Mouse (Mus musculus): ENCODE data around the gene Ero1lb. TPM values are rescaled to one million over a fixed set of nuclear protein-coding genes. Genes with fewer than 3 reads are reported as not detected.

Gene Ero1lb
- total and polyA plus RNA-seq, 3 experiments = 1.3 to 2.3 (median 2.2) TPM

DNA sequence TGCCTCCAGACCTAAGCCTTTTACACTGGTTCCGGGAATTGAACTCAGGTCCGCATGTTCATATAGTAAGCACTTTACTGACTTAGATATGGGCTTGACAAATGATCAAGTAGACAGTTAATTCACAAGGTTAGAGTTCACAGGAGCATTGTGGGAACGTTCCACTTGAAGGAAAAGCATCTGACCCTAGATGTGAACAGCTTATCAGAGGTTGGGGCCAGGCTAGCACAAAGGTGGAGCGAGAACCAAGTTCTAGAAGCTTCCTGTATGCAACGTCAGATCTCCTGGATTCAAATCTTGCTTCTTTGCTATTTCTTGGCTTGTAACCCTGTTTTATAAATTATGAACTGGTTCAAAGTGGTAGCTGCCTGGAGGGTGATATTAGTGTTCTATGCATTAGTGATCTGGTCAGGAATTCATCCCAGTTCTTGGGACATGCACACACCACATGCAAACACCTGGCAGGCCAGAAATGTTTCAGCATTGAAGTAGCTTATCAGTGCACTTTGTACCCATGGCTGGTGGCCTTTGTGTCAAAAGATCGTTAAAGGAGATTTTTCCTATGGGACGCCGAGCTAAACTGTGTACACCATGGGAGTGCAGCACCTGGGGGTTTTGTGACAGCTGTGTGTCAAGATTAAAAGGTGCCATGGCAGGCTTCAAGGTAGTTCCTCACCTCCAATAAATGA is 21.6 kb upstream of the Ero1lb start:
- Histone ChIP-seq H3K27ac (no peak overlapping the region), H3K4me1 (ENCODE audit: control insufficient read depth, insufficient read depth, low read length) (no peaks in the 10 kb centered on the region), H3K9ac (ENCODE audit: low read depth, low read length) (no peak overlapping the region), H3K27me3 (ENCODE audit: control insufficient read depth, insufficient read depth, low read length) (peaks cover 2% of the 10 kb centered on the region; the same call in 1 of the 2 replicates), H3K79me2 (replicated peaks; ENCODE audit: control insufficient read depth, insufficient read depth, low read length) (no peaks in the 10 kb centered on the region), H3K36me3 (ENCODE audit: control insufficient read depth, insufficient read depth, low read length) (no peaks in the 10 kb centered on the region), H3K4me3 (no peak overlapping the region)
- no peak for DNase-seq
- 86% methylated on average over 8 of the region's 8 CpGs for WGBS
- intact Hi-C loops (cut with DNase I) = no loop called here
- TF ChIP-seq POLR2A (IDR thresholded peaks at IDR 0.05; ENCODE audit: insufficient read depth, low read depth, low read length) (no peak), EP300 (IDR thresholded peaks at IDR 0.05; ENCODE audit: insufficient read depth, low read depth, low read length) (no peak), CTCF (IDR thresholded peaks at IDR 0.05) (no peak)

DNA sequence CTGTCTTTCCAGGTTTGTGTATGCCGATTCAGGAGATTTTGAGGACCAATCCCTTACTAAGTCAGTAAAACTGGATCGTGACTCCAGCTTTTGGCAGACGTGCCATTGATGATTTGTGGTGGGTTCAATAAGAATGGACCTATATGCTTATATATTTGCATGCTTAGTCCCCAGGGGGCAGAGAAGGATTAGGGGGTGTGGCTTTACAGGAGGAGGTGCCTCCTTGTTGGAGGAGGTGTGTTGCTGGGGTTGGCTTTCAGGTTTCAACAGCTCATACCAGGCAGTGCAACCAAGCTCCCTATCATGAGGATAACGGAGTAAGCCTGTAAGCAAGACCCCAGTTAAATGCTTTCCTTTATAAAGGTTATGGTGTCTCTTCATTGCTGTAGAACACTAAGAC is 11.5 kb upstream of the Ero1lb start:
- no peaks in the 10 kb centered on the region for H3K4me1 ChIP-seq (ENCODE audit: control insufficient read depth, insufficient read depth, low read length)
- TF ChIP-seq EP300 (IDR thresholded peaks at IDR 0.05; ENCODE audit: insufficient read depth, low read depth, low read length) = no peak
- no peak for TF ChIP-seq CTCF (IDR thresholded peaks at IDR 0.05)
- TF ChIP-seq POLR2A (IDR thresholded peaks at IDR 0.05; ENCODE audit: insufficient read depth, low read depth, low read length) = no peak

DNA sequence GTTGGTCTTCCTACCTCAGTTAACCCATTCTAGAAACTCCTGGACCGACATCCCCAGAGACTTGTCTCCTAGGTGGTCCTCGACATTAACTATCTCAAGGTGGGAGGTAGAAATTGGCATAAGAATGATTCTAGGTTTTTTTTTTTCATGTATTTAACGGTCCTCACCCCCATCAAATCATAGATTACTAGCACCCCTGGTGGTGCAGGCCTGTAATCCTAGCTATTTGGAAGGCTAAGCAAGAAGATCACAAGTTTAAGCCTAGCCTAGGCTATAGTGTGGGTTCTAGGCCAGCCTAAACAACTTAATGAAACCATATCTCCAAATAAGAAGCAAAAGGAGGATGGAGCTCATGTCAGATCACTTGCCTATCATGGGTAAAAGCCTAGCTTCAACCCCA is 6.6 kb upstream of the Ero1lb start:
- 68% methylated on average over 3 of the region's 3 CpGs for WGBS
- TF ChIP-seq POLR2A (IDR thresholded peaks at IDR 0.05; ENCODE audit: insufficient read depth, low read depth, low read length) (no peak), CTCF (IDR thresholded peaks at IDR 0.05) (no peak), EP300 (IDR thresholded peaks at IDR 0.05; ENCODE audit: insufficient read depth, low read depth, low read length) (no peak)
- Histone ChIP-seq H3K9ac (ENCODE audit: low read depth, low read length) (no peak overlapping the region), H3K4me1 (ENCODE audit: control insufficient read depth, insufficient read depth, low read length) (no peaks in the 10 kb centered on the region), H3K79me2 (replicated peaks; ENCODE audit: control insufficient read depth, insufficient read depth, low read length) (no peaks in the 10 kb centered on the region), H3K4me3 (no peak overlapping the region), H3K27me3 (ENCODE audit: control insufficient read depth, insufficient read depth, low read length) (no peaks in the 10 kb centered on the region), H3K27ac (no peak overlapping the region), H3K36me3 (ENCODE audit: control insufficient read depth, insufficient read depth, low read length) (no peaks in the 10 kb centered on the region)
- DNase-seq = no peak
- intact Hi-C loops (cut with DNase I) = no loop called here

More for the DNA sequence above, 11.5 kb upstream of the Ero1lb start:
- no peak overlapping the region for H3K9ac ChIP-seq (ENCODE audit: low read depth, low read length)
- no peak for DNase-seq
- 66% methylated on average over 4 of the region's 4 CpGs for WGBS
- intact Hi-C loops (cut with DNase I) = no loop called here
- H3K27ac ChIP-seq = no peak overlapping the region
- H3K79me2 ChIP-seq (replicated peaks; ENCODE audit: control insufficient read depth, insufficient read depth, low read length) = no peaks in the 10 kb centered on the region
- H3K36me3 ChIP-seq (ENCODE audit: control insufficient read depth, insufficient read depth, low read length) = no peaks in the 10 kb centered on the region
- no peak overlapping the region for H3K4me3 ChIP-seq
- no peaks in the 10 kb centered on the region for H3K27me3 ChIP-seq (ENCODE audit: control insufficient read depth, insufficient read depth, low read length)

- no peak for DNase-seq
- H3K4me3 ChIP-seq = no peak overlapping the region
- no peaks in the 10 kb centered on the region for H3K79me2 ChIP-seq (replicated peaks; ENCODE audit: control insufficient read depth, insufficient read depth, low read length)
- H3K27me3 ChIP-seq (ENCODE audit: control insufficient read depth, insufficient read depth, low read length) = no peaks in the 10 kb centered on the region
- H3K4me1 ChIP-seq (ENCODE audit: control insufficient read depth, insufficient read depth, low read length) = no peaks in the 10 kb centered on the region
- TF ChIP-seq POLR2A (IDR thresholded peaks at IDR 0.05; ENCODE audit: insufficient read depth, low read depth, low read length) (no peak), CTCF (IDR thresholded peaks at IDR 0.05) (no peak), EP300 (IDR thresholded peaks at IDR 0.05; ENCODE audit: insufficient read depth, low read depth, low read length) (no peak)
- no peak overlapping the region for H3K27ac ChIP-seq
- 78% methylated on average over 6 of the region's 6 CpGs for WGBS
- H3K36me3 ChIP-seq (ENCODE audit: control insufficient read depth, insufficient read depth, low read length) = no peaks in the 10 kb centered on the region
- intact Hi-C loops (cut with DNase I) = no loop called here
- no peak overlapping the region for H3K9ac ChIP-seq (ENCODE audit: low read depth, low read length)
Observed at GRCm38 (mm10) chr13:12559462-12560120, 6.1 kb upstream of the Ero1lb start.

DNA sequence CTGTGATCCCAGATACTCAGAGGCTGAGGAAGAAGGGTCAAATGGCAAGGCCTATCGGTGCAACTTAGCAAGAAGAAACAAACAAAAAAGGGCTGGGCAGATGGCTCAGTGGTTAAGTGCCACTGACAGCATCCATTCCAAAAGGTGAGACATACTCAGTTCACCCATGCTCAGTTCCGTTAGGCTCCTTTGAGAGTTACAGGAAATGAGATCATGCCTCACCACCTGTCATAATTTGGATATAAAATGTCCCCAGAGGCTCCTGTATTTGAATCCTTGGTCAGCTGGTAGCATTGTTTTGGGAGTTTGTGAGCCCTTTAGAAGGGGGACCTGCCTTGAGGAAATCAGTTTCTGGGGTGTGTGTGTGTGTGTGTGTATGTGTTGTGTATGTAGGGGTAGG is 3.9 kb upstream of the Ero1lb start:
- no peaks in the 10 kb centered on the region for H3K36me3 ChIP-seq (ENCODE audit: control insufficient read depth, insufficient read depth, low read length)
- no peak overlapping the region for H3K4me3 ChIP-seq
- no peak overlapping the region for H3K9ac ChIP-seq (ENCODE audit: low read depth, low read length)
- TF ChIP-seq EP300 (IDR thresholded peaks at IDR 0.05; ENCODE audit: insufficient read depth, low read depth, low read length) = no peak
- TF ChIP-seq CTCF (IDR thresholded peaks at IDR 0.05) = no peak
- no peak for TF ChIP-seq POLR2A (IDR thresholded peaks at IDR 0.05; ENCODE audit: insufficient read depth, low read depth, low read length)
- peak in 1 of 2 experiments; percentile 5 for DNase-seq
- no peaks in the 10 kb centered on the region for H3K27me3 ChIP-seq (ENCODE audit: control insufficient read depth, insufficient read depth, low read length)
- peaks cover 5% of the 10 kb centered on the region for H3K4me1 ChIP-seq (ENCODE audit: control insufficient read depth, insufficient read depth, low read length)
- 54% methylated on average over 2 of the region's 2 CpGs for whole genome bisulfite sequencing
- H3K79me2 ChIP-seq (replicated peaks; ENCODE audit: control insufficient read depth, insufficient read depth, low read length) = no peaks in the 10 kb centered on the region
- no peak overlapping the region for H3K27ac ChIP-seq
- intact Hi-C loops (cut with DNase I) = no loop called here

DNA sequence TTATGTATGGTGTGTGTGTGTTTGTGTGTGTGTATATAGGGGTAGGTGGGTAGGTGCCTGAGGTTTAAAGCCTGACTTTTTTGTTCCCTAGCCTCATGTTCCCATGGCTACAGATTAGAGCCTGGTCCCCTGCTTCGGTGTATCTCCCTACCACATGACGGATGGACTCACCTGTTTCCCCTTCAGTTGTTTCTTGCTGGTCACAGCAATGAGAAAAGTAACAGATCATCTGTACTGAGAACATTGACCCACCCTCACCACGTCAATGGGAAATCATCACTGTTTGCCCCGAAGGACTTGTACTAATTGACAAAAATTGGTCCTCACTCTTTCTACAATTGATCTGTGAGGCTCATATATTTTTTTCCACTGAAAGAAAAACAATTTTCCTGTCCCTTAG is 3.4 kb upstream of the Ero1lb start:
- DNase-seq = no peak
- Histone ChIP-seq H3K27ac (no peak overlapping the region), H3K4me3 (no peak overlapping the region), H3K4me1 (ENCODE audit: control insufficient read depth, insufficient read depth, low read length) (peaks cover 5% of the 10 kb centered on the region), H3K9ac (ENCODE audit: low read depth, low read length) (no peak overlapping the region), H3K27me3 (ENCODE audit: control insufficient read depth, insufficient read depth, low read length) (no peaks in the 10 kb centered on the region), H3K36me3 (ENCODE audit: control insufficient read depth, insufficient read depth, low read length) (no peaks in the 10 kb centered on the region), H3K79me2 (replicated peaks; ENCODE audit: control insufficient read depth, insufficient read depth, low read length) (no peaks in the 10 kb centered on the region)
- no peak for TF ChIP-seq EP300 (IDR thresholded peaks at IDR 0.05; ENCODE audit: insufficient read depth, low read depth, low read length)
- no peak for TF ChIP-seq POLR2A (IDR thresholded peaks at IDR 0.05; ENCODE audit: insufficient read depth, low read depth, low read length)
- TF ChIP-seq CTCF (IDR thresholded peaks at IDR 0.05) = no peak
- intact Hi-C loops (cut with DNase I) = no loop called here
- WGBS = 86% methylated on average over 4 of the region's 4 CpGs

Data from heart, adult 2 months (tissue).